Mouse (Mus musculus) spleen, postnatal 36 days (tissue): ENCODE results near the gene Zbtb20.
A peak's percentile ranks its signal among the peaks of the same experiment; 100 is the strongest.

Experiments used
- DNase-seq, 2 experiments: peaks; one replicate each; pipeline ENCODE4 v3.0.0; 2022; ENCODE audit warnings: low spot score in 2 of 2, mixed read lengths in 1 of 2

The Zbtb20 gene

DNA sequence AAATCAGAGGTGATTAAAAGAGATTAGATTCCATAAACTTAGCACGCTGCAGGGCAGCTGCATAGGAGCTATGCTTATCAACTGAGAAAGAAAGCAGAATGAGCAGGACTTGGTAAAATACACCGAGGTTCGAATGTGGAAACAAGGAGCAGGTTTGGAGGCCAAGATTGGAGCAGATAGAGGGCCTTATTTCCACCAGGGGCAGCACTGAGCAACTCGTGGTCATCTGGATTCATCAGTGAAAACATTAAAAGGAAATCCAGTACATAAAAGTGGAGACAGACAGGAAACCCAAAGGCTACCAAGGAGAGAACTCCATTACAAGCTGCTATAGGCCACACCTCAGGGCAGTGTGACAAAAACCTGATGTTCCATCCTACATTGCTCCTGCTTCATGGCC is 686.3 kb downstream of the Zbtb20 start:
- no peak for DNase-seq

DNA sequence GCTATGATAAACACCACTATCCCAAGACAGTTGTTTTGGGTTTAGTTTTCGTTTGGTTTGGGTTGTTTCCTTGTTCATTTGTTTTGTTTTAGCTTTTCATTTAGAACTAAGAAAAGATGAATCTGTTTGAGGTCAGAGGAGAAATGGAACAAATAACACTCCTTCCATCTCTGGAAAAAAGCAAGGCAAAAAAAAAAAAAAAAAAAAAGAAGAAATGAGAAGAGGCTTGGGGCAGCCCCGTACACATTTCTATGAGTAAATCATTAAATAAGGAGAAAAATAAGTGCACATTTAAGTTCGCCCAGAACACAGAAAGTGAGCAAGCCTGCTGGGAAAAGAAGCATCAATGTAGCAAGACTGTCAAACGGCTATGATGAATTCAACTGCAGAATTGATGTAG is 690.2 kb downstream of the Zbtb20 start:
- no peak for DNase-seq

DNA sequence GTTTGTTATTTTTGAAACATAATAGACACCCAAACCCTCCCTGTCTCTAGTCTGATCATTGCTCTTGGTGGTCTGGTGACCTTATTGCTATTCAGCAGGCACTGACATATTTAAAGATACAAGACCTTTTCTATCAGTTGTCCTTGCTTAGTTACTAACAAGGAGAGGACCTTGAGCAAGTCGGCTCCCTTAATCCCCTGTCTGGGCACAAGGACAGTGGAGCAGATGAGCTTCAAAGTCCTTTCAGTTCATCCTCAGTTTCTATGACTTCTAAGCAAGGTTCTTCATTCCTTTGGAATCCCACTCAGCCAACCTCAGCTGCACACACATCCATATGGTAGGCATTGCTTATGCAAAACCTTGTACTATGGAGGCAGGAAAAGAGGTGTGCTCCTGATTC is 690.8 kb downstream of the Zbtb20 start:
- DNase-seq = no peak

DNA sequence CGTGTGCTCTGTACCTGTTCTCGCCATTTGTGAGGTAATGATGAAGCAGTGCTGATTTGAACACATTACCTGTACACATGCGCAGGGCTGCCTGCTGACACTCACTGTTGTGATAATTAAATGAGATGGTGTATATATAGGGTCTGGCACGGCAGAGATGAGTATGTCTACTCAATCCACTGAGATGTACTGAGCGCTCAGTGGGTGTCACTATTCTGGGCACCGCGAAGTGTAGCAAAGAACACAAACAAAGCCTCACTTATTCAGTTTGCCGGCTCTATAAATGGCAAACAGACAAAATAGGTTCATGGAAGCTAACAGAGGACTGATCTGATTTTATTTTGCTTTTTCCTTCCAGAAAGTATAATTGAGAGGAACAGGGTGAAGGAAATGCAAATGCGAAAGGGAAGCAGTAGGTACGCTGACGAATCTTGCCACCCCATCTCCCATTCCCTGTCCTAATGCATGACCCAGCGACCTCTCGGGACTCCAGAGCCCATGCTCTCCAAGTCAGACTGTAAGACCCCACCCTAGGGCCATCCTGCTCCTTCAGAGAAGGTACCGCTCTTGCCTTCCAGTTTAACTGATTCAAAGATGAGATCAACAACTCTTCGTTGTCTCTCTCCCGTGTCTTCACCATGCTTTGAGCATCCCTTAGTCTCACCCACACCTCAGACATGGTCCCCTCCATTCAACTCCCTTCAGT is 695.8 kb downstream of the Zbtb20 start:
- DNase-seq = no peak

DNA sequence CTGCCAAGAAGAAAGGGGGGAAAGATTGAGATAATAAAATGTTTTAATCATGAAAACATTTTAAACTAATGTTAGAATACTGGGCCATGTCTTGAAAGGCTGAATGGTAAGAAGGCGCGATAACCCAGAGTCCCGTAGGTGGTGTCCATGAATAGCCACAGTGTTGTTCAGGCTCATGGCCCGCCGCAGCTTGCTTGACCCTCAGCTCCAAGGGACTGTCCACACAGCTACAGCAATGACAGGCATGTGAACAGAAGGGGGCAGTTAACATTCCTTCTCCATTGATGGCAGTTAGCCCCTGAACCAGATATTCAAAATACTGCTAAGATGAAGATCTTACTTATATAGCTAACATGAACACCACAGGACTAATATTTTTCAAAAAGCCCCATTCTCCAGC is 696.5 kb downstream of the Zbtb20 start:
- DNase-seq = no peak

DNA sequence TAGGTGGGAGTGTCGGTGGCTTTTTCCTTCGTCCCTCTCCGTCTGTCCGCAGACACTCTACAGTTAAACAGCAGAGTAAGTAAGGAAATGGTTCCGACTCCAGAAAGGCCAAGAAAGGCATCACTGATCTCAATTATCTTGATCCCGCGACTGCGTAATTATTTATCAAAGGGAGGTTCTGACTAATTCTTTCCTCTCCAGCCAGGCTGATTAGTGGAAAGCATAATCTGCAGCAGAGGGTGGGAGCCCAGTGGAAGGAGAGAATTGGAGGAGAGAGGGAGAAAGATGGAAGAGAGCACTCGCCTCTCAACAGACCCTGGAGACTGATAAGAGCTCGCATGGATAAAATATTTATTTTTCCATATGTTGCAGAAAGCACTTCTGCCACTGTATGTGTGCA is 697.1 kb downstream of the Zbtb20 start:
- no peak for DNase-seq

DNA sequence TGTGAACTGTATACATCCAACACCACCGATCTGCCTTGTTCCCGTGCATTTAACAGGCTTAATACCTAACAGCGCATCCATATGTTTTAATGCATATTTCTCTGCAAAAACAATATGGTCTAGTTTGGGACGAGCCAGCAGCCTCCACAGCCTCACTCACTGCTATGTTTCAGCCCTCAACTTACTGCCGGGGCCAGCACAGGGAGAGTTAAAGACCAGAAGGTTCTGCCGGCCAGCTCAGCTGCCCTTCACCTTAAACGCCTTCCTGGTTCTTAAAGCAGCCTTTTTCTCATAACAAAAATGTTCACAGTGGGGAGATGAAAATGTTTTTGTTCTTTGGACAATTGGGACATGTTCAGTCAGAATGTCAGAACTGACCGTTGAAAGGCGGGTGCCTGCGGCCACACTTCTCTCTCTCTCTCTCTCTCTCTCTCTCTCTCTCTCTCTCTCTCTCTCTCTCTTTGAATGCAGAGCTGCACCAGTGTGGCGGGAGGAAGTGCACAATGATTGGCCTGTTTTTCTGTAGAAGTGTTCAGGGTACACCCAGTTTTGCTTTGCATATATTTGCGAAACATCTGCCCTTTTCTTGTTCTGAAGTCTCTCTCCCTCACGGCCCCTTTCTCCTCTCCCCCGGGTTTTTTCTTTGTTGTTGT is 697.6 kb downstream of the Zbtb20 start:
- DNase-seq = no peak

DNA sequence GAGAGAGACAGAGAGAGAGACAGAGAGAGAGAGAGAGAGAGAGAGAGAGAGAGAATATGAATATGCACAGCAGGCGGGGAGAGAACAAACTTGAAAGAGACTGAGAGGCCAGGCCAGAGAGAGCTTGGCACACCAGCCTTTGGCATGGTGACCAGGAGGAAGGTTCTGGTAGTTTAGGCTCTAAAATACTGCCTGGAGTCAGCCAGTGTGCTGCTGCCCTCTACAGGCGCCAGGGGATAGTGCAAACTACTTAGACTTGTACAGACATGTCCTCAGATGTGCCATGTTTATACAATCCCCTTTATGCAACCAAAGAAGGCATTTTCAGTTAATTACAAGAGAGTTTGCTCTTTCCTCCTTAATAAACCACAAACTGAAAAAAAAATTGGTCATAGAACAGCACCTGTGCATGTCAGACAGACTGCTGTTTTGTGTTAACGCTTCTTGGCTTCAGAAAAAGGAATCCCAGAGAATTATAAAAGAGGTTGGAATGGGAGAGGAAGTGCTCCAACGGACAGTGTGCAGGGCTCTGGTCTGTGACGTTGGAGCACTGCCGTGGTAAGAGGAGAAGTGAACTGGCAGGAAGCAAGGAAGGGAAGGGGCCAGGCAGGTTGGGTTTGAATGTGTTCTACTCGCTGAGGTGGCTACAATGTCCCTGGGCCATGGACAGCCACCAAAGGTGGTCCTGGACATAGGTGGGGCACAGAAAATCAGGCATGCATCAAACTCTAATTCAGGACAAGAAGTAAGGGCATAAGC is 698.5 kb downstream of the Zbtb20 start:
- peak; percentile 55 to 61 for DNase-seq

DNA sequence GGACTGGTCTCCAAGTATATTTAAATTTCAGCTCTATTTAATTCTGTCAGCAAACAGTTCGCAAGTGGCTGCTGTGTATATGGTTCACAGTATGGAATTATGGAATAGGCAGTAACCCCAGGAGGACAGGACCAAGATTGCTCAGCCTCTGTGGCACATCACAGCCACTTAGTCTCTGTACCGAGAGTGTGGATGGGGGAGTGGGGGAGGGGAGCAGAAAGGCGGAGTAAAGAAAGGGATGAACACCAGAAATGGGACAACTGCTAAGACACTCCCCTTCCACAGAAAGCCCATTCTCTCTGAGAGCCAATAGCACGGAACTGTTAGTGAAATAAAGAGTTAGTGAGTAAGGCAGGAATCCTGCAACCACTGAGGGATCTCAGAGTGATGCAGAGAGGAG is 699.4 kb downstream of the Zbtb20 start:
- DNase-seq = no peak

DNA sequence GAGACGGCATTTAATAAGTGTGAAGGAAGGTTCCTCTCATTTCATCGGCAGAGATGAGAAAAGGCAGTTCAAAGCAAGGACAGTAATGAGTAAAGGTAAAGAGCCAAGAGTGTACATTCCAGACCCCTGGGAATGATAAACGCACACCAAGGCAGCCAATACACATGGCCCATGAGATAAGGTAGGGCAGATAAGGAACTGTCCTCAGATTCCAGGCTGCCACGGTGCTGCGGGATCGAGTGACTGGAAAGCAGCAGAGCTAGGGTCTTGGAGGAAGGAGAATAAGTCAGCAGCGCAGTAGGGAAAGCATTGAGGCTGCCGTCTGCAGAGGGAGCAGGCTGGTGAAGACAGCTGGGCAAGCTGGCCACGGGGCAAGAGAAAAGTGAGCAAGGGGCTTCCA is 699.8 kb downstream of the Zbtb20 start:
- DNase-seq = no peak

DNA sequence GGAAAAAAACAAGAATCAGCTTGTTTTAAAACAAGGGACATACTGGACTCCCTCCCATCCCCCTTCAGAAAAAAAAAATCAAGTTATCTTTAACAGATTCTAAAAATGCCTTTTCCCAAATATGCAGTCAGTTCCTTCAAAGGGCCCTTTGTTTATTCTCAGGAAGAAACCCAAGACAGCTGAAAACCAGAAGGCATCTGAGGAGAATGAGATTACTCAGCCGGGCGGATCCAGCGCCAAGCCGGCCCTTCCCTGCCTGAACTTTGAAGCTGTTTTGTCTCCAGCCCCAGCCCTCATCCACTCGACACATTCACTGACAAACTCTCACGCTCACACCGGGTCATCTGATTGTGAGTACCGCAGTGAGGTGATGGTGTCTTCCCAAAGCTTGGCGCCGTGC is 701.7 kb downstream of the Zbtb20 start:
- DNase-seq = no peak

DNA sequence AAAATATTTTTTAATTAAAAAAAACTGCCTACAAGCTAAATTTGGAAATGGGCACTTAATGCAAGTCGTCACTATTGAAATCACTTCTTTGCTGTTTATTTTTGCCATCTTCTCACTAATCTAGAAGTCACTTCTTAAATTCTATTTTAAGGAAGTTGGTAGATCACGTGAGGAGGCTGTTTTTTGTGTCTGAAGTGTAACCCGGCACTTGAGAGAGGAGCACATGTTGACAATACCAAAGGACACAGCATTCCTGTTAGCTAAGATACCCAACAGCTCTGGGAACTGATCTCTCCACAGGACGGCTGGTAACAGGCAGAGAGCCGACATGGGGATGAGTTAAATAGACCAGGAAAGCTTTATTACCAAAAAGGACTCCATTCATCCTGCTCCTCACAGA is 702.7 kb downstream of the Zbtb20 start:
- DNase-seq = peak; percentile 16 to 30

DNA sequence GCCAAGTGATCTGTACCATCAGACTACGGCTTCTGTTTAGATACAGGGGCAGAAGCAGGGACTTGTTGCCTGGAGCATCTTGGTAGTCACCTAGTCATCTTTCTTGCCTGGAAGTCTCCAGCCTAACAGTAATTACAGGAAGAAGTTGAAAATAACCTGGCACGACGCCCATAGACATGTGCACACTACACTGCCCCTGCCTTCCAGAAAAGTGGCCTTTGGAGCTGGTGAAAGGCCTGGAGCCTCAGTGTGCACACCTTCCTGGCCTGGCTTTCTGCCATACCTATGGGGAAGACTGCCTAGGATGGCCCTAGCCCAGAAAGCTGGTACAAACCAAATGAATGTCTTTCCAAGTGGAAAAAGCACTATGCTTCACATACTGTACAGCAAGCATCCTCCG is 703.4 kb downstream of the Zbtb20 start:
- DNase-seq = no peak

DNA sequence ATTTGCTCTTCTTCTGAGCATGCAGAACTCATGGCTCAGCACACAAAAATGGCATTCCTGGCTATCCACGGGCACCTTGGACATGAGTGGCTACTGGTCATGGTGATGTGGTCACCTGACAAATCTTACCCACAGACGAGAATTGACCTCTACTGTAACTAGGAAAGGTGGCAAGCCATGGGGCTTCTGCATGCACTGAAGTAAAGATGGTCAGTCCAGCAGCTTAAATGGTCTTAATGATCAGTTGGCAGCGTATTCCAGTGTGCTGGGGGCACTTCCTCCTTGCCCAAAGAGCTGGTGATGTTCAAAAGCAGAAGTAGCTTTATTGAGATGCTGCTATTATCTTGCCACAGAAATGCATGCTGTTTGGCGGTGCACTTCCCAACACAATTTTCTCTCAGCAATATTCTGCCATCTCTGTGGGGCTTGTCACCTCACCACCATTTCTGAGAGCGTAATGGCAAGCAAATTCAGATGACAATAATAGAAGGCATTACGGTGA is 704.7 kb downstream of the Zbtb20 start:
- no peak for DNase-seq

DNA sequence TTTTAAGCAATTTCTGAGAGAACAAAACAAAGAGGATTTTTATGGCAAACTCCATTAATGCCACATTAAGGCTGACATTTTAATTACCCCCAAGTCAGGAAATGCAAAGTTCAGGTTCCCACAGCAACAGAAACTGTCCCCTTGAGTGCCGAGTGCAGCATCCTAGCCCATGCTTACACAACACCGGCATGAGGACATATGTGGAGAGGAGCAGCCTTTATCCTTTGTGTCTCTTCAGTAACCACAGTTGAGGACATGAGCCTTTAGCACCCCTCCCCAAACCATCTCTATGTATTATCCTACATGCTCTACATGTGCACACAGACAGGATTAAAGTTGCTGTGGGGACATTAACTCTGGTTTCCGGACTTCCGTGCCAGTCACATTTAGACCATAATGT is 705.9 kb downstream of the Zbtb20 start:
- DNase-seq = no peak

DNA sequence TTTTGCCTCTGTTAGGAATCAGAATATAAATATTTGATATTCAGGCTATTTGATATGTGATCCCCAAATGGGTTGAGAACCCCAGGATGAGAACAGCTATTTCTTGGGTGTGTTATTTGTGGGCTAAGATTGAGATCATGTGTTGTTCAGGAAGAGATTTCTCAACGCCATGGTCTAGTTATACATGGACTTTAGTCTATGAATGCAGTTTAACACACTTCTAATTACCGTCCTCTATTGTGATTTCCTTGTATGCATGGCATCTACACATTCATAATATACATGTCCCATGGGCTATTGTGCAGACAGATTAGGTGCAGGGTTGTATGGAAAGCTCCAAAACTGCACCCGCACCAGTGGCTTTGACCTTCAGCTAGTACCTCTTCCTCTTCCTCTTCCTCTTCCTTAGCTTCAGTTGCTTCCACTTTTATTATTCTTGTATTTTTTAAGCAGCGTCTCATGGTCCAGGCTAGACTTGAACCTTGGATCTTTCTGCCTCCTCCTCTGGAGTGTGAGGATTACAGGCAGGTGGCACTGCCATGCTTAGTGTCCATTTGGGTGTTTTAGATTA is 711.3 kb downstream of the Zbtb20 start:
- DNase-seq = no peak

DNA sequence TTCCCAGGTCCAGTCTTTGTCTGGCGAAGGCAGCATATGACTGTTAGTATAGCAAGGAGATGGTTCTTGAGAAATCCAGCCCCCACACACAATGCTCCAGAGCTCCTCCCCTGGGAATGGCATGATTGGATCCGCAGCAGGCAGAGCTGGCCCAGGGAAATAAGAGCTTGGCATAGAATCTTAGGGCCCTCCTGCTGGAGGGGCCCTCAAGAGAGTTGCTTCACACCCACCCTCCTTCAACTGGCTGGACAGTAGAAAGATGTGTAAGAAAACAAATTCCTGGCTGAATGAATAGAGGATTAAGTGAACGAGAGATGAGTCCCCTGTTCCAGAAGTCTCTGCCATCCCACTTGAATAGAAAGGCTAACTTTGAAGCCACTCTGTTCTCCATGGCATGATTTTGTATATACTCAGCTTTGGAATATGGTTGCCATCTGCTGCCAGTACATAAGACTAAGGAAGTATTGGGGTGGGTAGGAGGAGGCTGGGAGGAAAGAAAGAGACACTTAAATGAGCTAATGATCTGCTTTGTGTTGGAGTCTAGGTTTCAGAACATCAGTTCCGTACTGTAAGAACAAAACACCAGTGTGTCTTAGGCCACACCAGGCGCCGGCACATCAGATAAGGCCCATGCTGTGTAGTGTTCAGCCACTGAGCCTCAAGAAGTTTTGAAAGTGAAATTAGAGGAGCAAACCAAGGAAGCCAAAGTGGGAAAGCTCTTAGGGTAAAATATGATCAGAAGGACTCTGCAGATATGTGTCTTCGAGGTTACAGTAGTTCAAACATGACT is 715.2 kb downstream of the Zbtb20 start:
- no peak for DNase-seq

DNA sequence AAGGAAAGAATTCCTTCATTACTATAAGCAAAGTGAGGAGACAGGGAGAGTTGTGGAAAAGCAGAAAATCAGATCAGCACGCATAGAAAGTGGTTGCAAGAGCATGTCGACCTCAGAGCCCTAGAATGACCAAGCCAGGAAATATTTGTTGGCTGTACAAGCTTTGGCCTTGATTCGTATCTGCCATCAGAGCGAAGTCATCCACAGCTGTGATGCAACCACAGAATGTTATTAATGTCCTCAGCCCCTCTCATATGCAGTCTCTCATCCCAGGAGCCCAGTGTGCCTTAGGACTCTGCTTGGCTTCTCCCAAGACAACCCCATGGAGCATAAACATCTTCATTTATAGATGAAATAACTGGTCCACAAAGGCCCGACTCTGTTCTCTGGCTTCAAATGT is 716.4 kb downstream of the Zbtb20 start:
- no peak for DNase-seq

DNA sequence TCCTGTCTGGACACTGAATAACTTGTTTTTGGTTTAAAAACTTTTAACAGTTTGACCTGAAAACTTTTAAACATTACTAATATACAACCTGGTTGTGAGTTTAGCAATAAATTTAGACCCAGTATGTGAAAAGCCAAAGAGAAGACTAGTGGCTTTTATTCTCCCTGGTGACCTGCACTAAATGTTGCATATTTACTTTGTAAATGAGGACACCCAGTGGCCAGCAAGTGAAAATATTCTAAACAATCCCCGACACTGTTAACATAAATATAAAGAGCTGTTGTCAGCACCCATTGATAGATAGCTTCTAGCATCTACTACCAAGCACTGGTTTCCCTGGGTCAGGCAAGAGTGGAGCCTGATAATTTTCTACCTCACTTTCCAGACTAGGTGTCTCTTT is 717.1 kb downstream of the Zbtb20 start:
- no peak for DNase-seq

DNA sequence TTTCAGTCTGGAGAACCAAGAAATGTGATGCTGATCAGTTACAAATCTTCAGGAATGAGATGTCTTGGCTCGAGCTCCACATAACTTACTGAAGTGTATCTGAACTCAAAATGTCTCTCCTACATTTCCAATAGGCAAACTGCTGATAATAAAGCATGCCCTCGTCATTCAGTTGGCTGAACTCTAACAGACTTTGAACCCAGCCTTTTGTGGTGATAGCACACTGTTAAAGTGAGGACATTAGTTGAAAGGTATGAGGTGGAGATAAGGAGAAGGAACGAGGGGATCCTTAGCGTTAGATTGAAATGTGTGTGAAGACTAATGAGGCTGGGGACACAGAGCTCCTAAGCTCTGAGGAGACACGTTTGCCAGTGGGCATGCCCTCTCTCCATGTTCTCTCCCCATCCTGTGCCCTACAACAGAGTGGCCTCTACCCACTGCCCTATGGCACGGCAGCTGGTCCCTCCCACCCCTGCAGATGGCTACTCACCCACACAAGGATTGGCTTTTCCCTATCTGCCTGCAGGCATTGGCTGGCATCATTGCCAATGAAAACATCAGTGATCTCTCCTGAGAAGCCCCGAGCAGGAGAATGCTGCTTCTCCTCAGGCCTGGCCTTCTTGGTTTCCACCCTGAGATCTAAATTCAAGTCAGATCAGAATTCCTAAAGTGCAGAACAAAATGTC is 721.8 kb downstream of the Zbtb20 start:
- DNase-seq = no peak

DNA sequence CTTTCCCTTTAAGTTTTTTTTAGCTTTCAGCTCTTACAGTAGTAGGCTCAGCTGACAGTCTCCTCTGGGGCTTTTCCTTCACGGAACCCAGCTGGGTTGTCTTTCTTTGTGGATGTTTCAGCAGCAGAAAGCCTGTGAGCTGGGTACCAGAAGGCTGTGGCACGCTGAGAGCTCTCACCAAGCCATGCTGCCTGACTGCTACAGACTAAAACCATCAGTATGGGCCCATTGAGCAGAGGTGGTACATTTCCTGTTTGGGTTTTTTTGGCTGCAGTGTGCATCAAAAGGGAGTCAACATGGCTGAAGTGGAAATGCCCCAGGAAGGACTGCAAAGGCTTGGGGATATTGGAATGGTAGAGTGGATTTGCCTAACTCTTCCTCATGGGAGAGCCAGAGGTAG is 724.0 kb downstream of the Zbtb20 start:
- DNase-seq = no peak
